Mouse (Mus musculus) layer of hippocampus, adult 8-10 months (tissue): ENCODE measurements at regions not wholly inside any gene's neighbourhood (a gene's known extent, or its start where the extent isn't known, plus 50 kb on each side); places are given as distances from the start of the nearest gene placed in this dataset.

Experiments
- DNase-seq, 2 experiments: peaks; one replicate each; pipeline ENCODE4 v3.0.0; 2022; ENCODE audit warnings: low spot score in 2 of 2

DNA sequence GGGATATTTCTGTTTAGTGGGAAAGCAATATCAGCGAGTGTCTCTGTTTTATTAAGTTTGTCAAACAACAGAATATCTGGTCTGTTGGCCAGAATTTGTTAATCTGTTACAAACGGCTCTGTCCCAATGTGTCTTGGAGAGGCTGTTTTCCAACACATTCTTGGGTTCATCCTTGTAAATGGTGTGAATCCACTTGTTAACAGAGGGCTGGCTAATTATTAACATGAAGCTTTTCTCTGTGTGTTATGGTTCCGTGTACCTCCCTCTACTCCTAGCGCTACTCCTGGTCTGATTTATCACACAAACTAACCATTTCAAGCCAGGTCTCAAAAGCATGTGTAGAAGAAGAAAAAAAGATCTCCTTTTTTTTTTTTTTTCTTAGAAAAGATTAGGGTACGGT, 60.4 kb downstream of the Pou3f3 start:
- no peak for DNase-seq

- DNase-seq, result no peak
Observed at GRCm38 (mm10) chr1:42756497-42756896, 60.9 kb downstream of the Pou3f3 start.

DNA sequence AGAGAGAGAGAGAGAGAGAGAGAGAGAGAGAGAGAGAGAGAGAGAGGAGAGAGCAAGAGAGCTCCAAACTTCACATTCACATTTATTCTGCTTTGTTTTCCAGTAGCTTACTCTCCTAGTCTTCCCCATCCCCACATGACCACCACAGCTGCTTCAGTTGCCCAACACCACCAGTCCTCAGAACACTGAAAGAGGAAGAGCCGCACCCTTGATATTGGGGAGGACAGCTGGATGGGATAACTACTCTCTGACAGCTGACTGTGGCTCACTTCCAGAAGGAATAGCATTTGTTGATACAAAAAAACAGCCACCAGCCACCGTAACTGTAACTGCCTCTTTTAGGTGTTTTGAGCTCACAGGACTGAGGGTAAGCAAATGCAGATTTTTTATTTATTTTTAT, 67.9 kb downstream of the Pou3f3 start:
- no peak for DNase-seq

DNA sequence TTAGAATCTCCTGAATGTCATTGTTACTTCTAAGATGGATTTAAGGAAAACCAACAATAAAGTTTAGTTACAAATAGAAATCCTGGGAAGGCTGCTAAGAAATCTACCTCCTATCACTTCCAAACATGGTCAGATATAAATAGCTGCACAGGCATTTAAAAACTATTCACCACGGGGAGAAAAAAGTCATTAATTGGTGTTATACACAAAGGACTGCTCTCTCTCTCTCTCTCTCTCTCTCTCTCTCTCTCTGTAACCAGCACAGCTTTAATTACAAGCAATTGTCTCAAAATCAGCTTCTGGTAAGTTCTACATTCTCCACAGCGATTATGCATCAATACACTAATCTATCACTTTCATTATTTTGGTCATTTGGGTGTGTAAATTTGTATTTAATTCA, 68.5 kb downstream of the Pou3f3 start:
- no peak for DNase-seq

DNA sequence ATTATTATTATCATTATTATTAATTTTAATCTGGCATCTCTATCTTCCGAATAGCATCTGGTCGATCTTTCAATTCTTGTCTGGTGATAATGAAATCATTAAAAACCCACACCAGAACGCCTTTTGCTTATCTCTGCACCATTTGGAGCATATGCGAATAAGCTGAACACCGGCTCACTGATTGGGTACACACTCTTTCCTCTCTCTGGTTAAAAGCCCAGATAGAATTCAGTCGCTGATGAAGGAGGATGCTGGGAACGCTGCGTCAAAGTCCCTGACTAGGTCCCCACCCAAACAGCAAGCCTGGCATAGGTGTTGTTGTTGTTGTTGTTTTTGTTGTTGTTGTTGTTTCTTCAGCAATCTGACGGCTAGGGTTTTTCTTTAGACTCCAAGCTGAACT, 74.5 kb downstream of the Pou3f3 start:
- peak in 1 of 2 experiments; percentile 24 for DNase-seq

DNA sequence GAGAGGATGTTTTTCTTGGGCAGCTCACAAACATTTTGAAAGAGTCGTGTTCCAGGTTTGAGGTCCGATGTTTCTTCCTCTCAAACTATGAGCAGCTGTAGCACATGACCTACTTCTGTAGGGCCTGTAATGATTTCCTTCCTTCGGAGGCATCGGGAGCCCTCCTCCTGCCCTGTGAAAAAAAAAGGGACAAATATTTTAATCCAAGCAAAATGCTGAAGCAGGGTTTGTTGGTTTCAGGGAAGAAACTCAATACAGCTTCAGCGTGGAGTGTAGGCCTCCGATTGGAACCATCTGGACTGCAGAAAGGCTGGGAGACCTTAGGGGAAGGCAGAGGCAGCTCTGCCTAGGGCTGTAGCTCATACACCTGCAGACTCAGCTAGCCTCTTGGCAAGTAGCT, 76.4 kb downstream of the Pou3f3 start:
- no peak for DNase-seq

- DNase-seq, result no peak
Observed at GRCm38 (mm10) chr1:42773851-42774464, 77.1 kb upstream of the Mrps9 start.

DNA sequence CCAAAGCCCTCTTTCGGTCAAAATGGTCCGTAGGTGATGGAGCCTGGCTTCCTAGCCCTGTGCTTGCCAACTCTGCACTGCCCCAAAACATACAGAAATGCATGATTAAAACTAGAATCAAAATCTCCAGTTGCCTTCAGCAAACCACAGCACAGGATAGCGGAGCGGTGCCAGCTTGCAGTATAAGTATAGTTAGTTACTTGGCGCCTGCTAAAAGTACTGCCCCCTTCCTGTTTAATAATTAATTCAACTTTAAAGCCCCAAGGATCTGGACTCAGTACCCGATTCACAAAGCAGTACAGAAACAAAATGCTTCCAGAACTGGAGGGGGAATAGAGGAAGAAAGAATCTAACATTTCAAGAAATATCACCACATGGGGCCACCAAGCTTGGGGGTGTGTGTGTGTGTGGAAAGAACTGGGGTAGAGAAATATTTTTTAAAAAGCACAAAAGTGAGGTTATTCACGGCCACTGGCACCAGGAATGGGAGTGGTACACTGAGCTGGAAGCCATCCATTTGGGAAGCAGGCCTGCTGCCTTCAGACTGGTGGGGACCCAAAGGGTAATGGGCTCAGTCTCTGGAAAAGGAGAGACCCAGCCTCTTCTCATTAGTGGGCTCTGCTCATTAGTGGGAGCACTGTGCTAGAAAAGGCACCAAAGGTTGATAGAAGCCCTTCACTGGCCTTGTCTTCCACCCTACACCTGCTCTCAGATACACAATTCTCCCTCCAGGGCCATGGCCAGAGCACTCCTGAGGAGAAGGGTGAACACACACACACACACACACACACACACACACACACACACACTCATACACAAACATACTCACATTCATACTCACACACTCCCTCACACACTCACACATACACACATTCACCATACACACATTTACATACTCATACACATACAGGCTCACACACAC, 75.8 kb upstream of the Mrps9 start:
- DNase-seq, result no peak

- DNase-seq, result no peak
Observed at GRCm38 (mm10) chr1:42775893-42776287, 75.1 kb upstream of the Mrps9 start.

GRCm38 (mm10) chr1:42777416-42777815, 73.6 kb upstream of the Mrps9 start:
- no peak for DNase-seq

- peak in 1 of 2 experiments; percentile 30 for DNase-seq
Observed at GRCm38 (mm10) chr1:42779761-42780160, 71.3 kb upstream of the Mrps9 start.

DNA sequence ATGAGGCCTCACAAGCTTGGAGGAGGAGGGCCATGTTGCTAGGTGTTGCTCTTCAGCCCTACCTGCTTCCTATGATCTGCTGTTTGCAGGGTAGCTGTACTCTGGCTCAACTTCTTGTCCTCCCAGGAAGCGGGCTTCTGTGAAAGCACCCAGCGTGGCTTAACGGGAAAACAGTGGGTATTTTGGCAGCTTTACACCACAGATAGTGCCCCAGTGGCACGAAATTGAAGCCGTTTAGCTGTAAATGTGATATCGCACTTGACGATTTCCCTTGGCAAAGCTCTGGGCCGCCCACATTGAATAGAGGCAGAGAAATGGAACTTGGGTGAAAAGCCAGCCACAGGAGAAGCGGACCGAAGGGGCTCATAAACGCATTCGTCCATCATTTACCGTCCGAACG, 70.8 kb upstream of the Mrps9 start:
- no peak for DNase-seq

- no peak for DNase-seq
Observed at GRCm38 (mm10) chr1:42781533-42781932, 69.5 kb upstream of the Mrps9 start.

GRCm38 (mm10) chr1:42783072-42783672, 67.9 kb upstream of the Mrps9 start:
- no peak for DNase-seq

GRCm38 (mm10) chr1:42787240-42787639, 63.8 kb upstream of the Mrps9 start:
- no peak for DNase-seq

- no peak for DNase-seq
Observed at GRCm38 (mm10) chr1:42788413-42788812, 62.6 kb upstream of the Mrps9 start.
